Mouse (Mus musculus) heart, postnatal 4 days (tissue): Measurements from ENCODE around the gene Iqgap2. TPM values are rescaled to one million over a fixed set of nuclear protein-coding genes. Genes with fewer than 3 reads are reported as not detected.

Experiments used
- DNase-seq: peaks from one replicate; pipeline ENCODE4 v3.0.0; 2021
- total RNA-seq, 2 experiments: library from RNA; stranded (reverse); gene quantifications; 2 replicates each; pipeline ENCODE4 v1.2.3; 2021

The Iqgap2 gene
- total RNA-seq, 2 experiments from 2014 or later: 2.8 to 3.0 TPM

GRCm38 (mm10) chr13:95712570-95713268 is 179.0 kb downstream of the Iqgap2 start:
- DNase-seq: no peak

DNA sequence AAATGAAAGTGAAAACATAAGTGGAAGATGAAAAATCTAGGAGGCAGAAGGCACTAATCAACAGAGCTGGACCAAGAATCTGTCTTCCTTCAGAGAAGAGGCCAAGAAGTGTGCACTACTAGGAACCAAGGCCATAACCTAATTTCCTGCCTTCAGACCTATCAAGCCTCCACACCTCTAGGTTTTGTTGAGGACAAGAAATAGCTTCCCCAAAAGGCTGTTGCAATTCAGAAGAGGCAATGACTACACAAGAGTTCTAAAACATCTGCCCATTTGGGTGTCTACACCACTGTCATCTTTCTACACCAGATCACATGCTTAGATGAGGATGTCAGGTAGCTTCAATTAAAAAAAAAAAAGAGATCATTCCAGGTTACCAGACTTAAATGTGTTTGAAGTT is 179.7 kb downstream of the Iqgap2 start:
- no peak for DNase-seq

DNA sequence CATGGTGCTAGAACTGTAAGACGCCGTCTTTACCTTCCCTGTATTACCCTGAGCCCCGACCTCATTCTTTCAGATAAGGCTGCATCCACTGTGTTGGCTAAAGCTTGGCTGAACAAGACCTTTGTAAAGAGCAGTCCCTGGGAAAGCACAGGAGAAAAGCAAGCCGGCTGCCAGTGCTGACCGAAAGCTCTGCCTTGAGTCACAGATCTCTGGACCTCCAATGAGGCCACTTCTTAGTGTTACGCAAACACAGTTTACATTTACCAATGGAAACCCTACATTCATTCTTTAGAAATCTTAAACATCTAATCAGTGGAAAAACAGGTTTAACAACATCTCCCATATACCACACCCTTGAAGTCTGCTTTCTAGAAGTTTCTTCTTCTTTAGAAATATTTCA is 186.1 kb downstream of the Iqgap2 start:
- DNase-seq: no peak

DNA sequence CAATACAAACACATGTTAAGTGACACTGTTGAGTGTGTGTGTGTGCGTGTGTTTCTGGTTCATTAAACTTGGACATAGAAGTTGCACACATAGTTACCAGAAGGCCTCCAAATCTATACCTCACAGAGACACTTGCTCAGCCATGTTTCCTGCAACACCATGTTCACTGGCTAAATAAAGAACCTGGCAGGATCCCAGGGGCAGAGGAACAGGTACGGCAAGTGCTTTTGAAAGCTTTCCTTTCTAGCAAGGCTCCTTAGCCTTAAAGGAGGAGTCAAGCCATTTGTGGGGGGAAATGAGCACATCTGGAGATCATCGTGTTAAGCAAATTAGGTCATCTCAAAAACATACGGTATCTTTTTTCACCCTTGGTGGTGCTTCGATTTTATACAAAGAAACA is 188.3 kb downstream of the Iqgap2 start:
- DNase-seq: peak; percentile 17

- no peak for DNase-seq
Observed at GRCm38 (mm10) chr13:95697874-95698273, 193.8 kb downstream of the Iqgap2 start.

- DNase-seq: no peak
Observed at GRCm38 (mm10) chr13:95696654-95697163, 195.0 kb downstream of the Iqgap2 start, which contains the start of gene F2rl2. Gene F2rl2 (plus strand): TSS chr13:95696853.

GRCm38 (mm10) chr13:95696120-95696653 is 195.5 kb downstream of the Iqgap2 start:
- no peak for DNase-seq

DNA sequence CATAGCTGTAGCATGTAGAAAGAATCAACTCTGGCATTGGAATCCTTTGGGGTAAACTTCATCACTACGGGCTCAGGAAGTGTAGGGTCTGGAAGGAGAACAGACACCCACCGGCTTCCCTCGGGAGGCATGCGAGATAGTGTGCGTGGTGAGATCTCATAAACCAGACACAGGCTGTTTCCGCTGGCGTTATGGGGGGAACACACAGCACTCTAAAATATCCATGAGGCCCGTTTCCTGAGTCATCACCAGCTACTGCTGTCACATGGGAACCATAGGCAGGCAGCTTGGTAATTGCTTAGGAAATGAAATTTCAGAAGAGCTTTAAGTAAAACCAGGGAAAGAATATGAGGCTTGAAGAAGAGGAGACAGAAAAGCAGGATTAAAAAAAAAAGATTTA is 199.5 kb downstream of the Iqgap2 start:
- no peak for DNase-seq

GRCm38 (mm10) chr13:95688576-95688975 is 203.1 kb downstream of the Iqgap2 start:
- DNase-seq: no peak

- no peak for DNase-seq
Observed at GRCm38 (mm10) chr13:95685736-95686135, 206.0 kb downstream of the Iqgap2 start.

DNA sequence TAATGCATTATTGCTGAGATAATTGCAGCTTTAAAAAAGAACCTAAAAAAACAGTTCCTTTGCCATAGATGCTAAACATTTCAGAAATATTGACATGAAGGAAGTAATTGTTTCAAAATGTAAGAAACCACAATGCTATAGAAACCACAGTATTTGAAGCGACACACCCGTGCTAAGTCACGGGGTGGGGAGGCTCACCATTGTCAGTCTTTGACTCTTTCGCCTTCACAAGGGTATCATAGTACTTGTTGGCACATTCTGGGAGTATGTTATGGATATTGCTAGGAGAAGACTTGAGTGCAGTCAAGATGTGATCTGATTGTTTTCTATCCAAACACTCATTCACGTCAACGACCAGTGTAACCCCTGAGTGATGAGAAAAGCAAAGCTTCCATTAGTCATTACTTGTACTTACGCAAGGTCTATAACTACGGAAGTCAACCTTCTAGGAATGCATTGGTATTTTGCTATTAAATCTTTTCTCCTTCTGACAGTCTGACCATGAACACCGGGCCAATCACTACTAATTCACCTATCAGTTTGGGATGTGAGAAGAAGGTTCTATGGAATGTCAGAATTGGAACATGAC is 207.0 kb downstream of the Iqgap2 start:
- DNase-seq: no peak

DNA sequence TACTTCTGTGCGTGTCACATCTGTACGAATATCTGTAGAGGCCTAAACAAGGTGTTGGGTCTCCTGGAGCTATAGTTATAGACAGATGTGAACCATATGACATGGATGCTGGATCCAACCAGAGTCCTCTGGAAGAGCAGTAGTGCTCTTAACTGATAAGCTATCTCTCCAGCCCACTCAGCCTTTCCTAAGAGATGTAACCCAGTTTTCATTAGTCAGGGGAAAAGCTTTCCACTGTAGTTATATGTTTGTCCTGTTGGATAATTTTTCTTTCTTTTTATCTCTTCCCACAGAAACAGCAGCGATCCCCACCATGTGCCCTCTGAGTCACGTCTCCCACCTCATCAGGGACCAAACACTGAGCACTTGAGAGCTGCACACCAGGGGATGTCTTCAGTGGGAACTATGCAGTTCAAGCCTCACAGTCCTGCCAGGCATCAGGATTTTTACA is 212.2 kb downstream of the Iqgap2 start:
- DNase-seq: no peak

- DNase-seq: no peak
Observed at GRCm38 (mm10) chr13:95679078-95679477, 212.6 kb downstream of the Iqgap2 start.

DNA sequence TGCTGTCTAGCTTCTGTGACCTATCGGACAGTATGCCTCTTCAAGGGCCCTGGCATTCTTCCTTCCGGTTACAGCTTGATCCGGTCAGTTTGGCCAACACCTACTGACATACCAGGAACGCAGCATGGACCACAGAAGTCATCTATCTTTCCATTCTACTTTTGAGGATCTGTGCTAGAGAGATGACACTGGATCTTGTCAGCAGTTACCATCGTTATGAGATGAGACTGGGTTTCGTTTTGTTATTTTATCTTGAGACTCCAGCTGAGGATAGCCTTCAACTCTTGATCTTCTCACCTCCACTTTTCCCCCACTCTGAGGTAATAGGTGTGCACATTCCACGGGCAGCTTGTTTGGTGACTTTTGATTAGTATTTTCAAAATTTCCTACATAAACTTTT is 219.3 kb downstream of the Iqgap2 start:
- no peak for DNase-seq

DNA sequence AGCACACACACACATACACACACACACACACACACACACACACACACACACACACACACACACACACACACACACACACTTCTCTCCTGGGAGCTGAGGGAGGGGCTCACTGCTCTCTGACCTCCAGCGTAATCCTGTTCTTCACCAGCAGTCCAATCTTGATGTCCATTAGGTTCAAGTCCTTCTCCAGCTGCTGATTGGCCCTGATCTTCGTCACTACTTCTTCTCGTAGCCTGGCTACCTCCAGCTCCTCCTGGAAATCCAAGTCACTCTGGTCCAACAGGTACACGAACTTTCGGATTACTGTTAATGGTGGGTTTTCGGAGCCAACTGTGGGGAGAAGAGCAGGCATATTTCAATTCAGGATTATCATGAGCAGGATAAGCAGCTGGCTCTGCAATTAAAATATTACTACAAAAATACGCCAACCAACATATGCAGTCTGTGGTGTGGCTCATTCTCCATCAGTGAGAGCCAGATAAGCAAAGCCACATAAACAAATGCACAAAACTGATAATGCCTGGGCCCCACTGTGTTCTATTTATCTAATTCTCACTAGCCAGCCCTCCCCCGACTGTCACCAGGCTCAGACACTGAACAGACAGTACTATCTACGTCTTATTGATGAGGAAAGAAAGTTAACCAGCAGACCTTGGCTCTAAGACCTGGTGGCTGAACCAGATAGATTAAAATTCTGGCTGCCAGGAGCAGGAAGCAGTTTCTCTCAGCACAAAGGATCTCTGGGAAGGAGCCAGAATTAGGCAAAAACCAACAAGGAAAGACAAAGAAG is 220.4 kb downstream of the Iqgap2 start:
- DNase-seq: no peak

DNA sequence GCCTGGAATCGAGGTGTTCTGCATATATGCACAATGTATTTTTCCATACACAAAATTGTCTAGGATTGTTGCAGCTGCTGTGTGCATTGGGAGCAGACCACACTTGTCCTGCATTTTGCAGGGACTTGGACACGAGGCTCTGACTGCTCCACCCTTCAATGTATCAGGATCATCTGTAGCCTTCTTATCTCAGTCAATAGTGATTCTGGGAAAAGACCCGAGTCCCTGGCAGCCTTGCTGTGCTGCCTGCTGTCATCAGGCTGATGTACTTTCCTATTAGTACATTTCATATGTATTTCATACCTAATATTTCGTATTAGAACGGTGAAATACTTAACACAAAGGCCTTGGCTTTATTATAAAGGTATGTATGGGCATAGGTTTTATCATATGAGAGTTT is 221.2 kb downstream of the Iqgap2 start:
- DNase-seq: no peak

DNA sequence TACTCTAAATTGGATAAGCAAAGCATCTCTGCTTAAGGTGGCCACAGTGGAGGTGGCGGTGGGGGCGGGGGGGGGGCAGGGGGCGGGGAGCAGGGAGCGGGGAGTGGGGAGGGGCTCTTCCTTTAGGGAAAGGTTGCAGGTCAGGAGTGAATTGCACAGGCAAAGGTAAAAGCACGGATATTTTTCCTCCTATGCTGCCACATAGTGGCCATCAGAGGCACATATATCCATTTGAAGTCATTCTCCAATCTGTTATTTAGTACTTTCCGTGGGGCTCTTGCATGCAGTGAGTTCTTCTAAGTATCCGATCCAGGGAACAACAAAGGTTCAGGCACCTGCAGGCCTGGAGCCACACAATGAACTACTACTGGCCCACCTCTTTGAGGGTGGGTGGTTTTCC is 224.5 kb downstream of the Iqgap2 start:
- DNase-seq: peak; percentile 41

- no peak for DNase-seq
Observed at GRCm38 (mm10) chr13:95665644-95666356, 225.9 kb downstream of the Iqgap2 start.

DNA sequence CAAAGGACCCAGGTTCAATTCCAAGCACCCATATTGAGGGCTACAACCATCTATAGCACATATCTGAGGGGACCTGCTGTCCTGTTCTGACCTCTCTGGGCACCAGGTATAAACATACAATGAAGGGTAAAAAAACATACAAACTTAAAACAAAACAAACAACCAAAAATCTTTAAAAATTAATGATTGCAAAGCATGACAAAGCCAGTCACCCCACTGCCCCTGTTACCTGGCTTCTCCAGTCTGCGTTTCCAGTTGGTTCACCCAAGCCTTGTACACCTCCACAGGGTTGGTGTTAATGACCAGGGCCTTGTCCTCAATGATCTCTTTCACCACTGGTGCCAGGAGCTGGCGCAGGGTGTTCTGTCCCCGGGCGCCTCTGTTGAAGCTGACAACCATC is 227.9 kb downstream of the Iqgap2 start:
- DNase-seq: no peak

DNA sequence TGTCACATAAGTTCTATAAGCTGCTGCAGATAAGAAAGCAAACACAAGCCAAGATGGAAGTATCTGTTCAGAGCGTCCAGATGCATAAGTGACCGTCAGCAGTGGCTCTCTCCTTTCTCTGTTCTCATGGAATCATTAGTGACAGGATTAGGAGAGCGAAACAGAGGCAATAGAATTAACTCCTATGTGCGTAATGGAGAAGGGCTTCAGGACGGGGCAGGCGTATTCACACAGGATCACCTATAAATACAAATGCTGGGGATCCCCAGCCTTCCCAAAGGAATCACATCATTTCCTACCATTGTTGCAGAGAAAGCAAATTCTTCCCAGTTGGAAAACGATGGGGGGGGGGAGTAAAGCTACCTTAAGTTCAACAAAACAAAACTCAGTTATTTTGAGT is 232.3 kb downstream of the Iqgap2 start:
- no peak for DNase-seq

DNA sequence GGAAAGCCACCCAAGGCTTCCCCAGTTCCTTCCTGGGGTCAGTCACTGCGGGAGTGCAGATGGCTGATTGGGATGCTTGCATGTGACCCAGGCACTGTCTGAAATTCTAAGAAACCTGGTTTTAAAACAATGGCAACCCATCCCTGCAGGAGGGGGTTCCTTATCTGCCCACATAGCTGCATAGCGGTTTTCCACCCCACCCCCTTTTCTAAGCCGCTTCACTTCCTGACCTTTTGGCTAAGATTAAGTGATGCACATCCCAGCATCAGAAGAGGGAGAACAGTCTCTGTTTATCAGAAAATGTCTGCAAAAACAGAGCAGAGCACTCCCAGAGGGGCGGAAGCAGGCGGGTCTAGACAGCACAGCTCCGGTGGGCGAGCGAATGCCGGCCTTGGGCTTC is 234.6 kb downstream of the Iqgap2 start:
- DNase-seq: no peak

DNA sequence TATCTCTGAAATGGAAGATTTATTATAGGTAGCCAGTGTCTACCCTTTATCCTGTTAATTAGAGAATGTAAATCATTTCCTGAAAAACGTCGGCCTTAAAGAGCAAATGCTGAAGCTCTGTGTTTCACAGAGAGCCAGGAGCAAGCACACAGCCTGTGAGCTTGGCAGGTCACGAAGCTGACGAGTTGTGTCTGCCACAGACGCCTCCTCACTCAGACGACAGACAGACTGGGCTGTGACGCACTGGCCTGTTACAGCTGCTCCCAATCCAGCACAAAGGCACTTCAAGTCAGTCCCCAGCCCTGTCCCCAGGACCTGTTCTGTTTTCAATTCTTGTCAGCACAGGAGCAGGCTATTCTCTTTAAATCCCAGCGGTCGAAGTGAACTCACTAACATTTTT is 236.4 kb downstream of the Iqgap2 start:
- peak; percentile 50 for DNase-seq
